Mouse (Mus musculus) hindbrain, embryonic 10.5 days (tissue): ENCODE results near the gene Prrt4. TPM values are rescaled to one million over a fixed set of nuclear protein-coding genes. Genes with fewer than 3 reads are reported as not detected.

Experiments used
- DNase-seq: peaks from one replicate; pipeline ENCODE4 v3.0.0-alpha.2; 2017; ENCODE audit warnings: low spot score
- H3K27ac ChIP-seq: fragments of 300-500 bp; sonication (generic); 2 replicates; pipeline ENCODE4 v1.5.1; 2016; ENCODE audit warnings: mild to moderate bottlenecking, moderate library complexity
- H3K27me3 ChIP-seq: fragments of 300-500 bp; sonication (generic); 2 replicates; pipeline ENCODE4 v1.6.1; 2016; ENCODE audit warnings: mild to moderate bottlenecking; ENCODE audit not compliant: poor library complexity, insufficient read depth, severe bottlenecking
- H3K36me3 ChIP-seq: fragments of 300-500 bp; sonication (generic); 2 replicates; pipeline ENCODE4 v1.6.1; 2016; ENCODE audit warnings: mild to moderate bottlenecking, moderate library complexity
- H3K4me1 ChIP-seq: fragments of 300-500 bp; sonication (generic); replicated peaks from 2 replicates; pipeline ENCODE4 v1.6.1; 2016; ENCODE audit warnings: mild to moderate bottlenecking
- H3K4me3 ChIP-seq: fragments of 300-500 bp; sonication (generic); 2 replicates; pipeline ENCODE4 v1.5.1; 2016; ENCODE audit warnings: mild to moderate bottlenecking, moderate library complexity
- H3K9me3 ChIP-seq: fragments of 300-500 bp; sonication (generic); 2 replicates; pipeline ENCODE4 v1.6.1; 2016; ENCODE audit warnings: mild to moderate bottlenecking, moderate library complexity
- WGBS: fragments of 180-500 bp; shearing (Covaris S2); methylation state at CpG from one replicate; pipeline ENCODE4 v1.1.7; 2016; 5-methylcytosine and 5-hydroxymethylcytosine counted together
- polyA plus RNA-seq: library from polyadenylated mRNA; unstranded; fragments of >200 nt; fragmentation: Nextera tagmentation; extraction: Ambion mirVana; gene quantifications from 2 replicates; pipeline ENCODE4 v1.2.1, GENCODE M21; 2016

Gene Prrt4
- polyA plus RNA-seq, 1 experiment from 2014 or later: 1.6 TPM

- 95% methylated on average over 7 of the region's 7 CpGs for WGBS
- H3K9me3 ChIP-seq: no peaks in the 10 kb centered on the region
- H3K4me1 ChIP-seq: no peaks in the 10 kb centered on the region
- no peak for DNase-seq
- H3K36me3 ChIP-seq: peaks cover 94% of the 10 kb centered on the region
- H3K4me3 ChIP-seq: no peak overlapping the region
- no peak overlapping the region for H3K27ac ChIP-seq
- H3K27me3 ChIP-seq: no peaks in the 10 kb centered on the region
Measured at GRCm38 (mm10) chr6:29126878-29127426, 52.4 kb downstream of the Prrt4 start.

GRCm38 (mm10) chr6:29119990-29120389 is 59.4 kb downstream of the Prrt4 start:
- DNase-seq: no peak
- Histone ChIP-seq H3K27ac (no peak overlapping the region), H3K4me1 (no peaks in the 10 kb centered on the region), H3K36me3 (peaks cover 25% of the 10 kb centered on the region), H3K4me3 (no peak overlapping the region), H3K9me3 (no peaks in the 10 kb centered on the region), H3K27me3 (no peaks in the 10 kb centered on the region)
- 89% methylated on average over 13 of the region's 13 CpGs for WGBS

Other genes starting within 250 kb of the Prrt4 start
- gene Lep, start 119.4 kb downstream of the Prrt4 start, polyA plus RNA-seq: not detected in 2 replicates
- gene Rbm28, start 14.6 kb downstream of the Prrt4 start, polyA plus RNA-seq: 39.3 and 48.9 TPM in 2 replicates
- 40.5 and 48.4 TPM in 2 replicates for gene Impdh1, start 36.8 kb upstream of the Prrt4 start, polyA plus RNA-seq
- 35.9 and 38.0 TPM in 2 replicates for gene Hilpda, start 92.9 kb upstream of the Prrt4 start, polyA plus RNA-seq
- 0.39 and 0.66 TPM in 2 replicates for gene Fam71f2, start 100.0 kb upstream of the Prrt4 start, polyA plus RNA-seq
- gene Fam71f1, start 139.6 kb upstream of the Prrt4 start, polyA plus RNA-seq: 0.22 TPM in 1 of 2 replicates, not detected in the other
- gene Calu, start 168.5 kb upstream of the Prrt4 start, polyA plus RNA-seq: 205 and 242 TPM in 2 replicates
- 0.17 and 0.21 TPM in 2 replicates for gene Opn1sw, start 208.9 kb upstream of the Prrt4 start, polyA plus RNA-seq
- gene Ccdc136, start 216.7 kb upstream of the Prrt4 start, polyA plus RNA-seq: 21.5 and 22.4 TPM in 2 replicates